Comparison of ENCODE assay signal across 28 mouse cellular contexts in the genomic region with DNA sequence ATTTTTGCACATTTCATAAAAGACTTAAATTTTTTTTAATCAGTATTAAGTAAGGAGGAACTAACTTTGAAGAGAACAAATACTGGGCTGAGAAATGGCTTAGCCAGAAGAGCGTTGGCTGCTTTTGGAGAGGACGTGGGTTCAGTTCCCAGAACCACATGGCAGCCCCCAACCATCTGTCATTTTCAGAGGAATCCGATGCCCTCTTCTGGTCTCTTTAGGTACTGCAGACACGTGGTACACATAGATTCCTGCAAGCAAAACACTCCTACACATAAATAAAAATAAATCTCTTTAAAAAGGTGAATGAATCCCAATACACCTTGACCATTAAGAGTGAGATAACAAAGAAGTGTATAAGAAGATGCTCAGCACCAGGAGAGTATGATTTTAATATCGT. TPM values are rescaled to one million over a fixed set of nuclear protein-coding genes. Genes with fewer than 3 reads are reported as not detected.
DNase-seq lines count a peak whose midpoint lies in the region; ATAC-seq and TF ChIP-seq lines count a peak whose summit lies in the region.
"Had no signal": no experiment of that assay in that cellular context is flagged by ENCODE, and none has a peak within 500 bp of the region (broad histone marks: within the 10 kb centered on the region; RNA-seq: fewer than 3 reads in every experiment).

No protein-coding gene starts in this region.

- peak; percentile 19; the same call in 1 of the 2 replicates for TF ChIP-seq CTCF in kidney, postnatal 0 days (IDR thresholded peaks at IDR 0.05; ENCODE audit: low read depth)
- peak; percentile 44 for TF ChIP-seq CTCF in midbrain, postnatal 0 days (IDR thresholded peaks at IDR 0.05)
- peak; percentile 30; the same call in 1 of the 2 replicates for TF ChIP-seq CTCF in brain, embryonic 14.5 days (IDR thresholded peaks at IDR 0.05; ENCODE audit: borderline replicate concordance, extremely low read depth, insufficient read depth, insufficient read length)

- no peaks in the 10 kb centered on the region for H3K27me3 ChIP-seq in kidney, postnatal 0 days (ENCODE audit: insufficient read depth, low read length)
- H3K27me3 ChIP-seq in kidney, embryonic 15.5 days = no peaks in the 10 kb centered on the region
- no peaks in the 10 kb centered on the region for H3K27me3 ChIP-seq in midbrain, postnatal 0 days (ENCODE audit: insufficient read depth, low read length)
- H3K27me3 ChIP-seq in midbrain, embryonic 10.5 days (ENCODE audit: low read depth, poor library complexity, severe bottlenecking) = no peaks in the 10 kb centered on the region
- H3K27me3 ChIP-seq: forebrain, embryonic 15.5 days; hindbrain, embryonic 13.5 days; limb, embryonic 12.5 days; liver, embryonic 12.5 days; megakaryocyte, embryonic 14.5 days had no signal

- H3K9me3 ChIP-seq in kidney, postnatal 0 days (replicated peaks; ENCODE audit: low read length) = no peaks in the 10 kb centered on the region
- 0 out of 2 replicates have a peak, but pooled peaks cover 3% of the 10 kb centered on the region for H3K9me3 ChIP-seq in kidney, embryonic 15.5 days (replicated peaks)
- no peaks in the 10 kb centered on the region for H3K9me3 ChIP-seq in midbrain, postnatal 0 days (ENCODE audit: low read length)
- peaks cover 11% of the 10 kb centered on the region; the same call in 1 of the 2 replicates for H3K9me3 ChIP-seq in midbrain, embryonic 10.5 days (replicated peaks)
- H3K9me3 ChIP-seq: forebrain, embryonic 15.5 days; heart, embryonic 10.5 days; hindbrain, embryonic 13.5 days; limb, embryonic 12.5 days had no signal

- H3K27ac ChIP-seq in kidney, postnatal 0 days = no peak overlapping the region
- H3K27ac ChIP-seq in kidney, embryonic 15.5 days = no peak overlapping the region
- H3K27ac ChIP-seq in midbrain, postnatal 0 days (ENCODE audit: low read depth, low read length) = no peak overlapping the region
- H3K27ac ChIP-seq in midbrain, embryonic 10.5 days (replicated peaks) = no peak overlapping the region
- H3K27ac ChIP-seq: forebrain, embryonic 15.5 days; heart, embryonic 10.5 days; hindbrain, embryonic 13.5 days; limb, embryonic 12.5 days; liver, embryonic 12.5 days had no signal

- DNase-seq in kidney, postnatal 0 days (ENCODE audit: low spot score) = no peak
- DNase-seq in midbrain, postnatal 0 days (ENCODE audit: low spot score) = no peak
- DNase-seq in midbrain, embryonic 10.5 days (ENCODE audit: low spot score) = no peak
- DNase-seq in ES-CJ7 (ENCODE audit: low read depth, low spot score) = peak; percentile 48
- no peak for DNase-seq in brain, embryonic 14.5 days (ENCODE audit: low read depth)
- no peak for DNase-seq in adrenal gland, postnatal 14 days
- DNase-seq: adrenal gland, adult 8-10 months; cerebellum, adult 11-12 months; cerebellum, postnatal 25 days; embryo, embryonic 11 days; kidney, adult 11 months; kidney, postnatal 10 days; lung, postnatal 14 days; thymus, postnatal 36 days had no signal

- no peak overlapping the region for H3K4me3 ChIP-seq in kidney, postnatal 0 days (replicated peaks; ENCODE audit: low read depth, low read length)
- no peak overlapping the region for H3K4me3 ChIP-seq in kidney, embryonic 15.5 days (replicated peaks)
- no peak overlapping the region for H3K4me3 ChIP-seq in midbrain, postnatal 0 days (ENCODE audit: low read depth, low read length)
- H3K4me3 ChIP-seq in midbrain, embryonic 10.5 days = no peak overlapping the region
- H3K4me3 ChIP-seq: forebrain, embryonic 15.5 days; heart, embryonic 10.5 days; hindbrain, embryonic 13.5 days; limb, embryonic 12.5 days; liver, embryonic 12.5 days; megakaryocyte, embryonic 14.5 days had no signal

- no peaks in the 10 kb centered on the region for H3K36me3 ChIP-seq in kidney, postnatal 0 days (ENCODE audit: insufficient read depth, low read length)
- H3K36me3 ChIP-seq in kidney, embryonic 15.5 days = peaks cover 10% of the 10 kb centered on the region; the same call in 1 of the 2 replicates
- peaks cover 32% of the 10 kb centered on the region for H3K36me3 ChIP-seq in midbrain, postnatal 0 days (ENCODE audit: insufficient read depth, low read length)
- peaks cover 82% of the 10 kb centered on the region for H3K36me3 ChIP-seq in midbrain, embryonic 10.5 days
- H3K36me3 ChIP-seq: heart, embryonic 10.5 days; liver, embryonic 12.5 days had no signal

- WGBS in kidney, postnatal 0 days = 93% methylated on average over 5 of the region's 5 CpGs
- 94% methylated on average over 5 of the region's 5 CpGs for WGBS in kidney, embryonic 15.5 days
- 96% methylated on average over 5 of the region's 5 CpGs for WGBS in midbrain, postnatal 0 days
- WGBS in midbrain, embryonic 10.5 days = 91% methylated on average over 5 of the region's 5 CpGs

- no peaks in the 10 kb centered on the region for H3K4me1 ChIP-seq in kidney, postnatal 0 days (replicated peaks; ENCODE audit: insufficient read depth, low read length)
- no peaks in the 10 kb centered on the region for H3K4me1 ChIP-seq in kidney, embryonic 15.5 days
- H3K4me1 ChIP-seq in midbrain, postnatal 0 days (ENCODE audit: insufficient read depth, low read length) = no peaks in the 10 kb centered on the region
- H3K4me1 ChIP-seq in midbrain, embryonic 10.5 days = no peaks in the 10 kb centered on the region
- H3K4me1 ChIP-seq: forebrain, embryonic 15.5 days; heart, embryonic 10.5 days; hindbrain, embryonic 13.5 days; limb, embryonic 12.5 days; liver, embryonic 12.5 days; megakaryocyte, embryonic 14.5 days had no signal

- no peak for TF ChIP-seq POLR2A in brain, embryonic 14.5 days (IDR thresholded peaks at IDR 0.05; ENCODE audit: borderline replicate concordance, extremely low read depth, insufficient read depth, insufficient read length, poor library complexity, severe bottlenecking)

- no peak overlapping the region for H3K4me2 ChIP-seq in kidney, postnatal 0 days (ENCODE audit: low read length)
- no peak overlapping the region for H3K4me2 ChIP-seq in kidney, embryonic 15.5 days
- no peak overlapping the region for H3K4me2 ChIP-seq in midbrain, postnatal 0 days (ENCODE audit: low read depth, low read length, poor library complexity, severe bottlenecking)
- H3K4me2 ChIP-seq: forebrain, embryonic 15.5 days; hindbrain, embryonic 13.5 days; limb, embryonic 12.5 days; liver, embryonic 12.5 days had no signal

- no peak overlapping the region for H3K9ac ChIP-seq in kidney, postnatal 0 days (ENCODE audit: low read depth, low read length)
- no peak overlapping the region for H3K9ac ChIP-seq in kidney, embryonic 15.5 days
- H3K9ac ChIP-seq in midbrain, postnatal 0 days (replicated peaks; ENCODE audit: low read length, poor library complexity, severe bottlenecking) = no peak overlapping the region
- H3K9ac ChIP-seq: forebrain, embryonic 15.5 days; hindbrain, embryonic 13.5 days; limb, embryonic 12.5 days; liver, embryonic 12.5 days had no signal

- no peak for ATAC-seq in kidney, postnatal 0 days (replicated peaks; ENCODE audit: low FRiP score, low read depth)
- ATAC-seq in kidney, embryonic 15.5 days (replicated peaks; ENCODE audit: low FRiP score) = no peak
- no peak for ATAC-seq in midbrain, postnatal 0 days (ENCODE audit: low FRiP score)
- ATAC-seq: CD4-positive, CD25-positive, alpha-beta regulatory T cell, adult 4 months; forebrain, embryonic 15.5 days; liver, embryonic 12.5 days had no signal

RNA-seq across cellular contexts. Expression of gene Gm6408, which starts 41.5 kb away (rescaled TPM):
- not detected in 2 replicates for polyA plus RNA-seq in kidney, postnatal 0 days (2015; fragmentation: Nextera tagmentation; extraction: Ambion mirVana)
- polyA plus RNA-seq in kidney, embryonic 15.5 days (2015; fragmentation: Nextera tagmentation; extraction: Ambion mirVana) = not detected in 2 replicates
- total RNA-seq in midbrain, postnatal 0 days (2014; rRNA removed) = not detected in 2 replicates
- not detected in 2 replicates for polyA plus RNA-seq in midbrain, postnatal 0 days (2015; fragmentation: Nextera tagmentation; extraction: Ambion mirVana)
- not detected in 2 replicates for polyA plus RNA-seq in midbrain, embryonic 10.5 days (2016; fragmentation: Nextera tagmentation; extraction: Ambion mirVana)
- polyA plus RNA-seq in brain, embryonic 14.5 days (2012; rRNA removed) = 0.07 TPM in 1 of 2 replicates, not detected in the other
- total RNA-seq in adrenal gland, postnatal 14 days (2021) = not detected in 2 replicates
- total RNA-seq: adrenal gland, adult 8-10 months; layer of hippocampus, adult 18-20 months; left cerebral cortex, adult 18-20 months had no signal
- polyA plus RNA-seq: CD4-positive, CD25-positive, alpha-beta regulatory T cell, adult 4 months; embryonic facial prominence, embryonic 14.5 days; forebrain, embryonic 15.5 days; gonadal fat pad, adult 2 months; heart, embryonic 10.5 days; heart, postnatal 0 days; hindbrain, embryonic 13.5 days; limb, embryonic 12.5 days; liver, embryonic 12.5 days; small intestine, adult 2 months had no signal

RNA-seq across cellular contexts. Expression of gene Gm6370, which starts 50.9 kb away (rescaled TPM):
- not detected in 2 replicates for polyA plus RNA-seq in kidney, postnatal 0 days (2015; fragmentation: Nextera tagmentation; extraction: Ambion mirVana)
- not detected in 2 replicates for polyA plus RNA-seq in kidney, embryonic 15.5 days (2015; fragmentation: Nextera tagmentation; extraction: Ambion mirVana)
- total RNA-seq in midbrain, postnatal 0 days (2014; rRNA removed) = not detected in 2 replicates
- polyA plus RNA-seq in midbrain, postnatal 0 days (2015; fragmentation: Nextera tagmentation; extraction: Ambion mirVana) = not detected in 2 replicates
- not detected in 2 replicates for polyA plus RNA-seq in midbrain, embryonic 10.5 days (2016; fragmentation: Nextera tagmentation; extraction: Ambion mirVana)
- not detected in 2 replicates for polyA plus RNA-seq in brain, embryonic 14.5 days (2012; rRNA removed)
- total RNA-seq in adrenal gland, postnatal 14 days (2021) = not detected in 2 replicates
- total RNA-seq: adrenal gland, adult 8-10 months; layer of hippocampus, adult 18-20 months; left cerebral cortex, adult 18-20 months had no signal
- polyA plus RNA-seq: CD4-positive, CD25-positive, alpha-beta regulatory T cell, adult 4 months; embryonic facial prominence, embryonic 14.5 days; forebrain, embryonic 15.5 days; gonadal fat pad, adult 2 months; heart, embryonic 10.5 days; heart, postnatal 0 days; hindbrain, embryonic 13.5 days; limb, embryonic 12.5 days; liver, embryonic 12.5 days; small intestine, adult 2 months had no signal

RNA-seq across cellular contexts. Expression of gene Wasf3, which starts 55.5 kb away (rescaled TPM):
- 1.9 and 2.0 TPM in 2 replicates for polyA plus RNA-seq in kidney, postnatal 0 days (2015; fragmentation: Nextera tagmentation; extraction: Ambion mirVana)
- 3.2 and 3.3 TPM in 2 replicates for polyA plus RNA-seq in kidney, embryonic 15.5 days (2015; fragmentation: Nextera tagmentation; extraction: Ambion mirVana)
- 40.4 and 40.7 TPM in 2 replicates for total RNA-seq in midbrain, postnatal 0 days (2014; rRNA removed)
- 18.3 and 19.1 TPM in 2 replicates for polyA plus RNA-seq in midbrain, postnatal 0 days (2015; fragmentation: Nextera tagmentation; extraction: Ambion mirVana)
- polyA plus RNA-seq in midbrain, embryonic 10.5 days (2016; fragmentation: Nextera tagmentation; extraction: Ambion mirVana) = 10.9 and 11.7 TPM in 2 replicates
- polyA plus RNA-seq in brain, embryonic 14.5 days (2012; rRNA removed) = 19.8 and 35.7 TPM in 2 replicates
- total RNA-seq in adrenal gland, postnatal 14 days (2021) = 19.2 and 21.2 TPM in 2 replicates
- polyA plus RNA-seq: CD4-positive, CD25-positive, alpha-beta regulatory T cell, adult 4 months had no signal
